Mouse (Mus musculus) CH12.LX (cell line): ENCODE data around the gene Olfr616. TPM values are rescaled to one million over a fixed set of nuclear protein-coding genes. Genes with fewer than 3 reads are reported as not detected.

ENCODE experiments used
- DNase-seq: peaks from one replicate; pipeline ENCODE4 v3.0.0-alpha.2; 2013; ENCODE audit errors: extremely low read depth
- H3K27ac ChIP-seq: 2 replicates; pipeline ENCODE4 v1.5.1; 2012; ENCODE audit warnings: low read depth, mild to moderate bottlenecking, control low read depth, moderate library complexity; ENCODE audit not compliant: insufficient read depth
- H3K27me3 ChIP-seq: replicated peaks from 2 replicates; pipeline ENCODE3; 2012; ENCODE audit warnings: inconsistent platforms
- H3K36me3 ChIP-seq, 2 experiments: replicated peaks in 1 of 2; 2 replicates each; pipeline versions ENCODE3 to v1.6.1; 2012; ENCODE audit warnings: inconsistent platforms in 1 of 2, low read length in 1 of 2, mild to moderate bottlenecking in 1 of 2, mixed read lengths in 1 of 2, moderate library complexity in 1 of 2; ENCODE audit not compliant: control insufficient read depth in 1 of 2, insufficient read depth in 1 of 2
- H3K4me1 ChIP-seq, 2 experiments: 2 replicates each; pipeline ENCODE4 v1.6.1; 2012; ENCODE audit warnings: inconsistent platforms in 1 of 2, moderate library complexity in 1 of 2; ENCODE audit not compliant: insufficient read depth in 2 of 2, control insufficient read depth in 1 of 2
- H3K4me2 ChIP-seq: 2 replicates; pipeline ENCODE4 v1.6.1; 2012; ENCODE audit warnings: low read depth, mild to moderate bottlenecking, control low read depth; ENCODE audit not compliant: poor library complexity, insufficient read depth, severe bottlenecking
- H3K4me3 ChIP-seq, 3 experiments: fragments of 150-350 bp in 1 of 3; sonication (generic) in 1 of 3; replicated peaks in 1 of 3; 2 replicates each; pipeline versions ENCODE3 to v1.5.1; 2011 to 2012; ENCODE audit warnings: low read depth in 2 of 3, low read length in 2 of 3, mild to moderate bottlenecking in 2 of 3, moderate library complexity in 2 of 3, control low read depth in 1 of 3, improper control_type of control experiment in 1 of 3, inconsistent platforms in 1 of 3, mixed read lengths in 1 of 3; ENCODE audit not compliant: poor library complexity in 1 of 3
- H3K79me2 ChIP-seq: replicated peaks from 2 replicates; pipeline ENCODE4 v1.6.1; 2012; ENCODE audit warnings: mild to moderate bottlenecking, moderate library complexity; ENCODE audit not compliant: control insufficient read depth, poor library complexity, insufficient read depth, severe bottlenecking; ENCODE audit errors: extremely low read depth
- H3K9ac ChIP-seq: 2 replicates; pipeline ENCODE4 v1.6.1; 2012; ENCODE audit warnings: low read depth, mild to moderate bottlenecking, control low read depth, moderate library complexity; ENCODE audit not compliant: insufficient read depth
- H3K9me3 ChIP-seq: replicated peaks from 2 replicates; pipeline ENCODE3; 2012; ENCODE audit warnings: low read length, inconsistent platforms, mixed read lengths
- BHLHE40 ChIP-seq: IDR thresholded peaks from 2 replicates; pipeline ENCODE4 v1.6.1; 2011; ENCODE audit warnings: mild to moderate bottlenecking, low read depth, low read length, improper control_type of control experiment
- ELF1 ChIP-seq: IDR thresholded peaks from 2 replicates; pipeline ENCODE4 v1.6.1; 2014; ENCODE audit warnings: low read depth, mild to moderate bottlenecking, inconsistent platforms, low read length, improper control_type of control experiment
- EP300 ChIP-seq: IDR thresholded peaks from 2 replicates; pipeline ENCODE4 v1.6.1; 2011; ENCODE audit warnings: low read length, improper control_type of control experiment
- ETS1 ChIP-seq: conservative IDR thresholded peaks from 2 replicates; pipeline ENCODE4 v1.6.1; 2012; ENCODE audit warnings: low read depth, mild to moderate bottlenecking, inconsistent platforms, low read length, improper control_type of control experiment, moderate library complexity
- GABPA ChIP-seq: IDR thresholded peaks from 2 replicates; pipeline ENCODE4 v1.6.1; 2012; ENCODE audit warnings: low read depth, low read length, improper control_type of control experiment, inconsistent platforms; ENCODE audit not compliant: insufficient replicate concordance
- JUND ChIP-seq: conservative IDR thresholded peaks from 2 replicates; pipeline ENCODE4 v1.6.1; 2011; ENCODE audit warnings: low read depth, low read length, improper control_type of control experiment
- MAZ ChIP-seq: IDR thresholded peaks from 2 replicates; pipeline ENCODE4 v1.6.1; 2012; ENCODE audit warnings: low read depth, mild to moderate bottlenecking, inconsistent platforms, low read length, improper control_type of control experiment, moderate library complexity
- MEF2A ChIP-seq: IDR thresholded peaks from 2 replicates; pipeline ENCODE4 v1.6.1; 2014; ENCODE audit warnings: low read depth, mild to moderate bottlenecking, inconsistent platforms, low read length, improper control_type of control experiment, borderline replicate concordance
- NELFE ChIP-seq: IDR thresholded peaks from 2 replicates; pipeline ENCODE4 v1.6.1; 2011; ENCODE audit warnings: low read depth, low read length, improper control_type of control experiment
- PAX5 ChIP-seq: IDR thresholded peaks from 2 replicates; pipeline ENCODE4 v1.6.1; 2012; ENCODE audit warnings: low read length, inconsistent platforms, mixed read lengths
- POLR2A ChIP-seq: IDR thresholded peaks from 2 replicates; pipeline ENCODE4 v1.6.1; 2011; ENCODE audit warnings: low read depth, mild to moderate bottlenecking, improper control_type of control experiment, low read length
- POLR2AphosphoS2 ChIP-seq: IDR thresholded peaks from 2 replicates; pipeline ENCODE4 v1.6.1; 2011; ENCODE audit warnings: low read depth, low read length, improper control_type of control experiment
- RCOR1 ChIP-seq: conservative IDR thresholded peaks from 2 replicates; pipeline ENCODE4 v1.6.1; 2012; ENCODE audit warnings: low read depth, mild to moderate bottlenecking, inconsistent platforms, low read length, improper control_type of control experiment
- TBP ChIP-seq: conservative IDR thresholded peaks from 2 replicates; pipeline ENCODE4 v1.6.1; 2011; ENCODE audit warnings: low read depth, low read length, improper control_type of control experiment
- UBTF ChIP-seq: IDR thresholded peaks from 2 replicates; pipeline ENCODE4 v1.6.1; 2012; ENCODE audit warnings: low read depth, mild to moderate bottlenecking, inconsistent platforms, low read length, improper control_type of control experiment, moderate library complexity
- USF1 ChIP-seq: IDR thresholded peaks from 2 replicates; pipeline ENCODE4 v1.6.1; 2014; ENCODE audit warnings: low read depth, mild to moderate bottlenecking, inconsistent platforms, low read length, improper control_type of control experiment
- USF2 ChIP-seq: conservative IDR thresholded peaks from 2 replicates; pipeline ENCODE4 v1.6.1; 2011; ENCODE audit warnings: low read depth, low read length, improper control_type of control experiment
- ZKSCAN1 ChIP-seq: IDR thresholded peaks from 2 replicates; pipeline ENCODE4 v1.6.1; 2012; ENCODE audit warnings: low read depth, inconsistent platforms, low read length, improper control_type of control experiment, borderline replicate concordance
- ZMIZ1 ChIP-seq: IDR thresholded peaks from 2 replicates; pipeline ENCODE4 v1.6.1; 2012; ENCODE audit warnings: low read depth, mild to moderate bottlenecking, inconsistent platforms, low read length, improper control_type of control experiment
- ZNF384 ChIP-seq: IDR thresholded peaks from 2 replicates; pipeline ENCODE4 v1.6.1; 2012; ENCODE audit warnings: low read depth, low read length, improper control_type of control experiment, inconsistent platforms
- dilution Hi-C: fragments of 300-500 bp; cut with MboI; formaldehyde crosslinking; loops from 2 replicates; pipeline ENCODE4 v1.14.3; 2020; ENCODE audit warnings: low sequenced_read_pairs; ENCODE audit not compliant: extremely low pct_unique_long_range_greater_than_20kb, extremely low pct_ligation_motif_present
- in situ Hi-C: fragments of 300-500 bp; cut with MboI; formaldehyde crosslinking; loops from 3 replicates; pipeline ENCODE4 v1.14.3; 2019; ENCODE audit warnings: low sequenced_read_pairs, low pct_ligation_motif_present, low pct_unique_long_range_greater_than_20kb, mixed read lengths
- polyA plus RNA-seq: library from polyadenylated mRNA; unstranded; fragments of >175 nt; gene quantifications from 2 replicates; pipeline ENCODE4 v1.2.1, GENCODE M21; 2012; ENCODE audit warnings: low read depth; ENCODE audit not compliant: insufficient read length
- total RNA-seq, 2 experiments: library from RNA; depleted of rRNA; stranded (reverse); fragments of 300-350 nt in 1 of 2; fragments of >200 nt in 1 of 2; gene quantifications; 2 replicates each; pipeline ENCODE4 v1.2.3; 2012 to 2014

Olfr616 gene
- total and polyA plus RNA-seq, 3 experiments, result not detected

DNA sequence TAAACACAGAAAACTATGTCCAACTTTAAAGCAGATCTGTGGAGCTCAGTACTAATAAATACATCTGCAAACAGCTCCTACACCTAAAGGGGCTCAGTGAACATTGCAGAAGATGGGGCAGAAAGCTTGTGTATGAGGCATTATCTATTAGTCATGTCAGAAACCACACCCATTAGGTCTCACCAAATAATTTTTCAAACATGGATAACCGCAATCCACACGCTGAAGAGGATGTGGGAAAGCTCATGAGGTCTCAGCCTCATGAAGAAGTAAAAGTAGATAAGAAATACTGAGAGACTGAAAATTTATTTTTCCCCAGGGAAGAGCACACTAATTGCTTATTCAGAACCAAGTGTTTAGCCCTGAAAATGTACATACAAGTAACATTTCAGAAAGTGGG lies 38.5 kb upstream of the Olfr616 start:
- Histone ChIP-seq H3K27ac (no peak overlapping the region), H3K4me3 (no peak overlapping the region), H3K9me3 (no peaks in the 10 kb centered on the region), H3K4me2 (no peak overlapping the region), H3K36me3 (no peaks in the 10 kb centered on the region), H3K4me1 (no peaks in the 10 kb centered on the region), H3K9ac (no peak overlapping the region), H3K27me3 (no peaks in the 10 kb centered on the region), H3K79me2 (no peaks in the 10 kb centered on the region)
- DNase-seq, result no peak
- TF ChIP-seq ZMIZ1 (no peak), EP300 (no peak), UBTF (no peak), TBP (no peak), PAX5 (no peak), GABPA (no peak), USF1 (no peak), POLR2AphosphoS2 (no peak), NELFE (no peak), POLR2A (no peak), ELF1 (no peak), MEF2A (no peak), BHLHE40 (no peak)
- in situ Hi-C loops, result no loop called here
- dilution Hi-C loops, result no loop called here

DNA sequence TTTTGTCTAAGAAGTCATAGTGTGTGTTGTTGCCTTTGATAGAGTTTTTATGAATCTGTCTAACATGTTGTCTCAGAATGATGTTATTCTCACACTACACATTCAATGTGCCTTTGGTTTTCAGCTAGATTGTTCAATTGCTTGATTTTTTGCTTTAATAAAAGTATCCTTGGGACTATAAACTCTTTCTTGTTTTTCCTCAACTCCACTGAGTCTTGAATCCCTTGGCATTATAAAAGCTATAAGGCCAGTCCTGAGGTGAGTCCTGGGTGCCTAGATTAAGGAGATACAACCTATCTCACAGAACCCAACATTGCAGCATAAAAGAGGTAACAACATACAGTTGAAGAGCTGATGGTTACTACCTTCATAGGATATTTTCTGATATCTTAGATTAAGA lies 31.3 kb upstream of the Olfr616 start, which contains the start of gene Olfr619:
TSS of gene Olfr619 (plus strand) at position 301 of the 400 bp plus-strand sequence.
- dilution Hi-C loops (no loop called here), in situ Hi-C loops (no loop called here)
- TF ChIP-seq USF2 (no peak), BHLHE40 (no peak), POLR2AphosphoS2 (no peak), ZNF384 (no peak), POLR2A (no peak), MAZ (no peak), TBP (no peak), USF1 (no peak), ETS1 (no peak), ZKSCAN1 (no peak), RCOR1 (no peak), JUND (no peak)
- H3K9ac ChIP-seq, result no peak within 1 kb of the TSS
- DNase-seq, result no peak
- H3K27me3 ChIP-seq, result no peaks in the 10 kb centered on the region
- no peaks in the 10 kb centered on the region for H3K9me3 ChIP-seq
- H3K79me2 ChIP-seq, result no peaks in the 10 kb centered on the region
- no peak within 1 kb of the TSS for H3K4me3 ChIP-seq
- no peak within 1 kb of the TSS for H3K27ac ChIP-seq
- H3K36me3 ChIP-seq, result no peaks in the 10 kb centered on the region
- no peak within 1 kb of the TSS for H3K4me2 ChIP-seq
- no peaks in the 10 kb centered on the region for H3K4me1 ChIP-seq
